Mouse (Mus musculus) cerebellum, postnatal 10 days (tissue): Measurements from ENCODE around the gene Dguok.

Experiments
- DNase-seq, 2 experiments: peaks; one replicate each; pipeline ENCODE4 v3.0.0; 2021; ENCODE audit warnings: mixed read lengths in 2 of 2

Gene Dguok

GRCm38 (mm10) chr6:83496753-83497710, 9.7 kb downstream of the Dguok start:
- peak; percentile 52 to 57 for DNase-seq

DNA sequence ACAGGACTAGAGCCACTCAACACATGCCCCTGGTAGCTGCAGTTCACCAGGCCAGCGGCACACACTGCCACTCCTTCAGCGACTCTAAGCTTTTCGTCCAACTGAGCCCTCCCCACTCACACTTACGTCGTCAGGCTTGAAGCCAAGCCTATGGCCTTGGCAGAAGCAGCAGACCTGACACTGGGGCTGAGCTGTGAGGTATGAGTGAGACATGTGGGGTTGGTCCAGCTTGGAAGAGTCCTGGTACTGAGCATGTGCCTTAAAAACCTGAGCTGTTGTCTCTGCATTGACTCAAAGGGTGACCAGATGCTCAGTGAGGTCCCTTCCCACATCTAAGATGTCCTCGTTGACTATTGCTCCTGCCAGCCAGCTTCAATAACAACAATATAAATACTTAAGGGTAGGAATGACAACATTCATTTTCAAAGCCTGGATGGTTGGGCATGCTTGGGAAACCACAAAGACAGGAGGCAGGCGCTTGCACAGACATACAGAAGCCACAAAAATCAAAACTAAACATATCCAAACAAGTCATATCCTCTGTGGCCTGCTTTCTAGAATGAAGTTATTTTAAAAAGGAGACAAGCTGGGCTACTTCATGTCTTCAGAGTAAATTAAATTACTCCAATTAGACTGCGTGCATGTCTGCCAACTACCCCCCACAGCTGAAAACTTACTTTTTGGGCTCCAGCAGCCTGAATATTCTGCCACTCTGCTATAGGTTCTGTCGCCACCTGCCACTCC, 10.6 kb downstream of the Dguok start:
- DNase-seq: peak; percentile 66 to 67

GRCm38 (mm10) chr6:83490622-83491021, 16.1 kb downstream of the Dguok start:
- no peak for DNase-seq

GRCm38 (mm10) chr6:83488200-83488599, 18.6 kb downstream of the Dguok start:
- no peak for DNase-seq

- DNase-seq: no peak
Observed at GRCm38 (mm10) chr6:83487298-83487697, 19.5 kb downstream of the Dguok start.

- DNase-seq: peak; percentile 42 to 63
Observed at GRCm38 (mm10) chr6:83485854-83486253, 20.9 kb downstream of the Dguok start.

GRCm38 (mm10) chr6:83483776-83484175, 23.0 kb downstream of the Dguok start:
- DNase-seq: no peak

GRCm38 (mm10) chr6:83482418-83483085, 24.2 kb downstream of the Dguok start:
- no peak for DNase-seq

- DNase-seq: no peak
Observed at GRCm38 (mm10) chr6:83480019-83480655, 26.6 kb downstream of the Dguok start.

- no peak for DNase-seq
Observed at GRCm38 (mm10) chr6:83479193-83479592, 27.6 kb downstream of the Dguok start.

DNA sequence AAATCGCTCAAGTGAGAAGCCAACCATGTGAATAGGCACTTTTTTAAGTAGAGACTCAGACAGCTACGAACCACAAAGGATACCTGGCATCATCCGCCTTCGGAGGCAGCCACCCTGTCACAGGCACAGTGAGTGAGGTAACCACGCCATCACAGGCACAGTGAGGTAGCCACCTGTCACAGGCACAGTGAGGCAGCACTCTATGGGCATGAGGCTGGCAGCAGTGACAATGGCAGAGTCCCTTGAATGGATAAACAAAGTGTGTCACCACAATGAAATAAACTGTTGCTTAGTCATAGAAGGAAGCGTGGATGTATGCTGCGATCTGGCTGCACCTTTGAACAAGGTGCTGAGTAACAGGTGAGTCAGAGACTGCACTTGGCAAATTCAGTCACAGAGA, 28.1 kb downstream of the Dguok start:
- DNase-seq: no peak

GRCm38 (mm10) chr6:83478217-83478616, 28.6 kb downstream of the Dguok start:
- no peak for DNase-seq

- DNase-seq: no peak
Observed at GRCm38 (mm10) chr6:83475431-83475830, 31.3 kb downstream of the Dguok start.

- DNase-seq: peak; percentile 89 to 90
Observed at GRCm38 (mm10) chr6:83473240-83473639, 33.5 kb downstream of the Dguok start.

GRCm38 (mm10) chr6:83471739-83472138, 35.0 kb downstream of the Dguok start:
- DNase-seq: peak in 1 of 2 experiments; percentile 46

DNA sequence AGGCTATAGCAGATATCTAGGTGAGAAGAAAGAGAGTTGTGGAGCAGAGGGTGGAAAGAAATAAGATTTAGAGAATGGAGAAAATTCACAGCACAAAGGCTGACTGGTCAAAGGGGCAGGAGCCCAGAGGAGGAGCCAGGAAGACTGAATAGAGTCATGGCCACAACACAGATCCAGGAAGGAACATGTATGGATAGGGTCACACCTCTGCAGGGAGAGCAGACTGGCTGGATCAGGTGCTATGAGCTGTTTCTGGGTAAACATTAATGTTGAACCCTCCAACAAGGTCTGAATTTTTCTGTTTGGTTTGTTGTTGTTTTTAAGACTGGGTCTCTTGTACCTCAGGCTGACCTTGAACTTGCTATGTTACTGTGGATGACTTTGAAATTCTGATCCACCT, 42.8 kb downstream of the Dguok start:
- DNase-seq: no peak

DNA sequence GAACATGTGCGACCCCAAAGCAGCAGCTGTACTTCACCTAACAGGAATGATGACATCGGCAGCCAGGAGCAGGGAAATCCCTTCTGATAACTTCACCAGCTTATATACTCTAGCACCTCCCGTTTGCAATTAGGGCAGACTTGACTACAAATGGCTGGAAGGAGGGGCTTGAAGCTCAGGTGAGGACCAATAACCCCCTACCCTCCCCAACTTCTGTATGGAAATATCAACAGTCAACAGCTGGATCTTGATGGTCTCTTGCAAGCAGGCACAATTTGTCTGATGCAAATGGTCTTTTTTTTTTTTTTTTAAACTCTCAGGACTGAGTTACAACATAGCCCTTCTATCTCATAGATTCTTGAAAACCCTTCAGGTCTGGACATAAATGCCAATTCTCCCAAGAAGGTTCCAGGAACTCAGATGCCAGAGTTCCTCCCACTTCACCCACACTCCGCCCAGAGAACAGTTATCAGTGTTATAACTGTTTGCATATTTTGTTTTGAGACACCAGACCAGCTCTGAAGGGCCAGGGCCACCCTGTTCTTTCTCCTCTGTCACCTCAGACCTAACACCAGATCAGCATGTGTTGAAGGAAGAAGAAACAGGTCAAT, 47.6 kb downstream of the Dguok start, which contains the start of gene Tet3:
Gene Tet3 (minus strand): TSS at position 51 of the 611 bp plus-strand sequence.
- DNase-seq: no peak

- DNase-seq: peak in 1 of 2 experiments; percentile 31
Observed at GRCm38 (mm10) chr6:83456984-83457810, 49.6 kb downstream of the Dguok start.

DNA sequence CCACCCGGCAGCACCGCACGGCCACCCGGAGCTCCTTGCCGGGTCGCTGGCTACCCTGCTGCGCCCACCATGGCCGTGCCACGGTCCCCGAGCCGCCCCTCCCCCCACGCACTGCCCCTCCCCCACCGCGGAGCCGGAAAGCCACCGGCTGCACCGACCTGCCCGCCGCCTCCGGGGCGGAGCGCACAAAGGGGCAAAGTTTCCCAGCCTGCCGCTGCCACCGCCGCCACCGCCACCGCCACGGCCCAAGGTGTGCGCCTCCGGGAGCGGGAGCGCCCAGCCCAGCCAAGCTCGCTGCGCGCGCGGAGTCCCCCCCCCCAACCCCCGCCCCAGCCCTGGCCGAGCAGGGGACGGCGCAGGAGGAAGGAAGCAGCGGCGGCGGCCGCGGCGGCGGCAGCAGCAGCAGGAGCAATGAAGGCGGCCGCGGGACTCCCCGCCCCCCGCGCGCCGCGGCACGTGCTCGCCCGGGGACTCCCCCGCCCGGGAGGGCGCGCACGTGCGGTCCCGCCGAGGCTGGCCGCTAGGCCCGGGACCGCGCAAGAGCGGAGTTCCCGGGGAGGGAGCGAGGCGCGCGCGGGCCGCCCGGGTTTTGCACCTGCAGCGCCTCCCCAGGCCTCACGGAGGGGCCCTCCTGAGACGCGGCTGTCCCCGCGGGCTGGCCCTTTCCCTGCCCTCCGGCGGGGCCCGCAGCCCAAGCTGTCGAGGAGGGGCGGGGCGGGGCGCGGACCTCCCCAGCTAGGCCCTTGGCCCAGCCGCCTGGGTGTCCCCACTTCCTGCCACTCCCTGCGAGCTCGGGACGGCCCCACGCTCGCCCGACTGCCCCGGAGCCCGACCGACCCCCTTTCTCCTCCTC, 50.4 kb downstream of the Dguok start:
- DNase-seq: peak; percentile 78
